Mouse (Mus musculus) T-helper 1 cell (primary cell): ENCODE data around the gene Tnfrsf11a.

Source experiments
- in situ Hi-C: fragments of 300-600 bp; cut with MboI, MseI; formaldehyde crosslinking; loops from one replicate; pipeline ENCODE4 v1.15.1; 2025; ENCODE audit warnings: high pct_unique_total_duplicates

Tnfrsf11a gene

DNA sequence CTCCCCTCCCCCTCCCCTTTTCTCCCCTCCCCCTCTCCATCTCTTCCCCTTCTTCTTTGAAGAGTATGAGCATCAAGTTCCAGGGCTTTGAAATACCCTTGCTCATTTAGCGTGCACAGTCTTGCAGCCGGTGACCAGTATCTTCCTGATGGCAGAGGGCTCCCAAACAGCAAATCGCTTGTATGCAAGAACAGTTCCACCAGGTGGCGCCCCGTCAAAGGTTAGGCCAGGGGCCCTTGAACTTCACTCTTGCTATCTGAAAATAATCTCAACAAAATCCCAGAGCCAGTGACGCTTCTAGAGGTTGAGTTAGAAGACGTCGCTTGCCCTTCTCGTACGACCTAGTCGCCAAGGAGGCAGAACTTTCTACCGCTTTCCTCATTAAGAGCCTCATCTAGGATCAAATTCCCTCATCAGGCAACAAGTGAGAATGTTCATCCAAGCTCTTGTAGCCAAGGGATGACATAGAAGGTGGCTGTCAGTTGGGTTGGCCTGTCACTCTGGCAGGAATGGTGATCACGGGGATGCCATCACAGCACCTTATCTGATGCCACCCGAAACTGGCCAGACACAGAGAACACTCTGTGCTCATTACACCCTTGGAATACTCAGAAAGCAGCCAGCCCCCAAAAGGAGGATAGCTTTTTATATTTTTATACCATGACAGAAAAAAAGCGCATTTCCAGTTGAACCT, 110.7 kb downstream of the Tnfrsf11a start:
- in situ Hi-C loops: no loop called here

DNA sequence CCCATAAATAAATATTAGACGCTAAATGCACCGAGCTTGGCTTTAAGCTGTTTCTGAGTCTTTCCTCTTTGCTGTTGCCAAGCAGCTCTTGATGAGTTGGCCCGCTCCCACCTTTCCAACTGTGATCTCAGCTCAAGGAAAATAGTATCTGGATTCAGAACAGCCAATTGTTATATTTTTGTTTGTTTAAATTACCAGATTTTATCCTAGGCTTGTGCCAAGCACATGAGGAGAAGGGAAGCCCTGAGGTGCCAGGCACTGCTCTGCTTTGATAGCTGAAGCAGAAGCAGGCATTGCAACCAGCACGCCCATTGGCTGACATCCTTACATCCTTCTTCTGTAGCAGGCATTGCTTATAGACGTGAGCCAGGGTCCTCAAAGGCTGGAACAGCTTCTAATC, 114.5 kb downstream of the Tnfrsf11a start:
- in situ Hi-C loops: loop anchor here (5.0 kb wide), 1 partner anchor 502 kb away; no protein-coding TSS in a partner anchor
